Mouse (Mus musculus): ENCODE measurements around the gene Mthfs.

GRCm38 (mm10) chr9:89294121-89294520 is 83.6 kb downstream of the Mthfs start:
- TF ChIP-seq CTCF (IDR thresholded peaks at IDR 0.05; ENCODE audit: low read depth) (no peak), EP300 (IDR thresholded peaks at IDR 0.05; ENCODE audit: low read depth) (no peak)
